Mouse (Mus musculus) Muller cell, postnatal 12 days (primary cell): ENCODE measurements at regions not wholly inside any gene's neighbourhood (a gene's known extent, or its start where the extent isn't known, plus 50 kb on each side); places are given as distances from the start of the nearest gene placed in this dataset.

Source experiments
- DNase-seq: peaks from one replicate; pipeline ENCODE4 v3.0.0-alpha.2; 2015; ENCODE audit errors: inconsistent ontology term

GRCm38 (mm10) chr12:27619616-27620015, 277.2 kb upstream of the Sox11 start:
- no peak for DNase-seq

- DNase-seq: peak; percentile 83
Measured at GRCm38 (mm10) chr12:27604061-27604679, 261.8 kb upstream of the Sox11 start.

DNA sequence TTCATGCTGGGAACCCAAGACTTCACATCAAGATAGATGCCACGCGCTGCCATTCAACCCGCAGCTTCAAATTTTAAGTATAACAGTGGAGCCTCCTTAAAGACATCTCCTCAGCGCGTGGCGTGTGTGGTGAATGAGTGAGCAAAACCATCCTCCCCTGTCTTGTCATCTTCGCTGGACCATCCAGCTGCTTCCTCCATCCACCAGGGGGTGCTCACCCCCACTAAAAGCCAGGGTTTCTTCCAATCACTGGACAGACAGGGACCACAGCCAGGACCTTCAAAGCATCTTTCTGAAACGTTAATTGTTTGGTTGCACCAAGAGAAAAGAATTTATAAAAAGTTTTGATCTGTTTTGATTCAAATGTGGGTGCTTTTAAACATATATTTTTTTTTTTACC, 256.8 kb upstream of the Sox11 start:
- DNase-seq: peak; percentile 71

- no peak for DNase-seq
Measured at GRCm38 (mm10) chr12:27597878-27598277, 255.5 kb upstream of the Sox11 start.

- DNase-seq: no peak
Measured at GRCm38 (mm10) chr12:27597322-27597721, 254.9 kb upstream of the Sox11 start.

GRCm38 (mm10) chr12:27595576-27595975, 253.2 kb upstream of the Sox11 start:
- peak; percentile 20 for DNase-seq

- no peak for DNase-seq
Measured at GRCm38 (mm10) chr12:27593436-27593835, 251.1 kb upstream of the Sox11 start.

GRCm38 (mm10) chr12:27576109-27576700, 233.8 kb upstream of the Sox11 start:
- DNase-seq: peak; percentile 14

DNA sequence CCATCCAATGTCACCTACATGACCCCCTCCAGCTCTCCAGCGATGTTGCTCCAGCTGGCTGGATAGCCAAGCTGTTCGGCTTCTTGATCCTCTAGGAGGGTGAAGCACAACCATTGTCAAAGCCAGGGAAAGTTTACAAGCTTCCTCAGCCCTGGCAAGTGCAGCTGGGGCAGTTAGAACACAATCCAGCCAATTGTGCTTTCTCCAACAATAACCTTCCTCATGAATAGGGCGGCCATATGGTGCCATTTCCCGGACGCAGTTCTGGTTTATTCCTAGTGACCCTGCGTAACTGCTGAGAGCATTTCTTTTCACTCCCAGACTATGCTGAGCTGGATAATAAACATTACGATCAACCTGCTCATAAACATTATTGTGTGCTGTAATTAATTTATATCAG, 233.3 kb upstream of the Sox11 start:
- DNase-seq: peak; percentile 38

DNA sequence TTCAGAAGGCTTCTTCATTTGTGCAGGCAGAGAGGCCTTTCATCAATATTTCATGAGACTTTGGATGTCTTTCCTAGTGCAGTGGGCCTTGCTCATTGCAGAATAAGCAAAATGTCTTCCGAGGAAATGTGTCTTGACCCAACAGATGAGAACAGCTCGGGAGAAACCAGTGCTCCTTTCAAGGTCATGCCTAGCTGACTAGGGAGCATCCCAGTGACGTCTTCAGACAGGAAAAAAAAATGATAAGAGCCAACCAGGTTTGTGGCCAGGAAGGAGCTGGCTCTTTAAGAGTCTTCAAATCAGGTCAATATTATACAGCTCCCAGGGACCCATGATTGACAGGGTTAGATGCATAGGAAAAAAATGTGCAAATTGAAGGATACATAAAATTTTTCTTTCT, 224.9 kb upstream of the Sox11 start:
- DNase-seq: no peak

DNA sequence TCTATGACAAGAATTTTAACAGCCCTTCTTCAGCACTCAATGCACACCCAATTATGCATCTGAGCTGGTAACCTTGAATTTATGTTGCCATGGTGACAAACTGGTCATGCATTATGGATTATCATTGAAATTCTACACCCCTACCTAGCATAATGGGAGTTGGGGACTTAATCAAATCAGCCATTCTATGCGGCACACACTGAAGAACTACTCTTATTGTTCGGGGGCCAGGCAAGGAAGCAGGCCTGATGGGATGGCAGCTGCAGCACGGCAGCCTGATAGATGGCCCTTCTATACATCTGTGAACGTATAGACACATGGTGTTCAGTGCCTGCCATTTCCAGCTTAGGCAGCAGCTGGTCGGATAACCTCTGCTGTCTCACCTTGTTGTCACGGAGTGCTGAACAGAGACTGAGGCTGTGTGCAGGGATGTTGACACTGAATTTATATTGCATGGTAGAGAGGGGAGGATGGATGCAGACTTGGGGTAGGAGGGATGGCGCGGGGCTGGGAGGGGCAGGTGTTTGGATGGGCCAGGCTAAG, 223.7 kb upstream of the Sox11 start:
- DNase-seq: no peak

- no peak for DNase-seq
Measured at GRCm38 (mm10) chr12:27564641-27565306, 222.4 kb upstream of the Sox11 start.

DNA sequence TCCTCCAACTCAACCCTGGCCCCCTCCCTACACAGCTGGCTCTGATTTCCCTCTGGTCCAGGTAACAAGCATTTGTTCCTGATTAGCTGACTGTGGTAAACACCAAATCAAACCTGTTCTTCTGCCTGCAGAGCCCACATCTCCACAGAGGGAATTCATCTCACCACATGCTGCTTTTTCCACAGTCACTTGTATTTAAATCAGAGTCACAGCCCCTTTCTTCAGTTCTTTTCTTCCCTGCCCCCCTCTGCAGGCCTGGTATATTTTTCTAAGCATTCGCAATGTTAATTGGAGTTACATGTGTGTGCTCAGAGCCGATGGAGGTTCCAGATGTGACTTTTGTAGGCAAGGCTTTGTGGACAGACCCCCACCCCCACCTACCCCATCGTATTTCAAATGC, 221.5 kb upstream of the Sox11 start:
- no peak for DNase-seq

DNA sequence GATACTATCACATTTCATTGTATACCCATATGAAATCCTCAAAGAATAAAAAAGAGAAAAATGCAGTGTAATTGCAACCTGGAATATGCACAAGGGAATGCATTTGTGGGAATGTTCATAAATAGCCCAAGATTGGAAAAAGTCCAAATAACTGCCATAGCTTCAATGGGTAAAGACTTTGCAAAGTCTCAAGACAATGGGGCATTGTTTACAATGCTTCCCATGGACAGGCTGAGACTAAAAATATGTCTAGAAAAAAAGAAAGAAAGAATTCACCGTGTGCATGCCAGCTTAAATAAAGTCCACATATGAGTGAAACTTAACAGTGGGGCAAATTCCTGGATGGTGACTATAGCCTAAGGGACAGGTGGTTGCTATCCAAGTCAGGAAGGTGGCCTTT, 210.4 kb upstream of the Sox11 start:
- peak; percentile 66 for DNase-seq

GRCm38 (mm10) chr12:27538210-27538609, 195.8 kb upstream of the Sox11 start:
- DNase-seq: peak; percentile 17

GRCm38 (mm10) chr12:27537507-27537906, 195.1 kb upstream of the Sox11 start:
- no peak for DNase-seq

DNA sequence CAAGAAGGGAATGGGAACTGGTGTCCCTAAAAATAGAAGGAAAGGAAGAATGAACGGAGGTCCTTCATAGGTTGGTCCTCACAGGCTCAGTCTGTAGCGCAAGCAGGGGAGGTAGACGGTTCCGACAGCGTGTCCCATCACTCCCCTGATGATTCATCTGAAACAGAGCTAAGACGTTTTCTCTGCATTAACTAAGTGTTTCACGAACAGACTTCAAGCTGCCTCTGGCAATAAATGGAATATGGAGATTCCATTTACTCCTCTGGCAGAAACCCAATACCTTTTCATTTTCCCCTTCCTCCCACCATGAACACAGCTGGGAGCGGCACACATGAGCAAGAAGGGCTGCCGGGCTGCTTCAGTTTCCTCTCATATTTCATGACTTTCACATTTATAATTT, 194.6 kb upstream of the Sox11 start:
- DNase-seq: no peak

DNA sequence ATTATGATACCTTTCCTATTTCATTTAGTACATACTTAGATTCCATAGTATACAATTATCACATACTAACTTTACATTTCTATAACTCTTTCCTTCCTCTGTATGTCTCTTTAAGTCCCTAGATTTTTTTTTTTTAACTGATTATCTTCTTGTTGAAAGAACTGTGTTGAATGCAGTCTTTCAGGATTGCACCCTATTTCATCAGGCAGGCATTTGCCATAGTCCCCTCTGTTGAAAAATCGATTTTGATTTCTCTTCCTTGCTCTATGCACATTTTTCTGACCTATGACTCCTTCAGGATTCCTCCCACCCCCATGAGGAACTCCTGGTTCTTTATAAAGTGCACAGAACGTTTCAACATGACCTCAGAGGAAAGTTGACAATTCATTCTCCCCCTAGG, 183.2 kb upstream of the Sox11 start:
- DNase-seq: no peak

GRCm38 (mm10) chr12:27513253-27513652, 170.9 kb upstream of the Sox11 start:
- no peak for DNase-seq

DNA sequence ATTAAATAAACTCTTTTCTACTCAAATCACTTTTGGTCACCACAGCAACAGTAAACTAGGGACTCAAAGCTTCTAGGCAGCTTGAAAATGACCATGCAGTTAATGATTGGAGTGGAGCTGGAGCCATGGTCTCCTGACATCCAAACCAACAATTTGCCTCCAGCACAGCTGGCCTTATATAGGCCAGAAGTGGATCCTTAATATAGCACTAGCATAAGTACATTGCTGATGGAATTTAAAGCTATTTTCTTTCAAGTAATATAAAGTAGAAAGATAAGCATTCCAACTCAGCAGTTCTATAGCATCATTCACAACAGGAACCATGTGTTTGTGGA, 165.8 kb upstream of the Sox11 start:
- DNase-seq: no peak

DNA sequence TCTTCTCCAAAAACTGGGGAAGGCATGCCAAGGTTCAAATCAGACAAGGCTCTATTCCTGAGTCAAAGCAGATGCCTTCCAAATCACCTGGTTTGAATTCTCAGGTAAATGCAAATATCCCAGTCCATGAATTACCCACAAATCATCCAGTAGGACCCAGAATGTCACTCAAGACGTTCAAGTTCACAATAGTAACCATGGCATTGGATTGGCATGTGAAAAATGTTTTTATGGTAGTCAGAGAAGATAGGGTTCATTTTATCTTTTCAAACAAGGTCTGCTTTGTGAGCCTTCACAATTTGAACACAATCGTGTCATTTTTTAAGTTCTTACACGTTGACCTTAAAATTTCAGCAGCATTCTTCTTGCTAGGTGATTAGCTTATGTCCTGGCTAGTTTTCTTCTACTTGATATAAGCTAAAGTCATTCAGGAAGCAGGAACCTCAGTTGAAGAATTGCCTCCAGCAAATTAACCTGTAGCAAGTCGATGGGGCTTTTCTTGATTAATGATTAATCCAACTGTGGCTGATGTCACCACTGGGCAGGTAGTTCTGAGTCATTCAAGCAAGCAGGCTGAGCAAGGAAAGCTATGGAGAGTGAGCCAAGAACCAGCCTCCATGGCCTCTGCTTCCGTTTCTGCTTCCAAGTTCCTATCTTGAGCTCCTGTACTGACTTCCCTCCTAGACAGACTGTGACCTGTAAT, 165.3 kb upstream of the Sox11 start:
- no peak for DNase-seq

DNA sequence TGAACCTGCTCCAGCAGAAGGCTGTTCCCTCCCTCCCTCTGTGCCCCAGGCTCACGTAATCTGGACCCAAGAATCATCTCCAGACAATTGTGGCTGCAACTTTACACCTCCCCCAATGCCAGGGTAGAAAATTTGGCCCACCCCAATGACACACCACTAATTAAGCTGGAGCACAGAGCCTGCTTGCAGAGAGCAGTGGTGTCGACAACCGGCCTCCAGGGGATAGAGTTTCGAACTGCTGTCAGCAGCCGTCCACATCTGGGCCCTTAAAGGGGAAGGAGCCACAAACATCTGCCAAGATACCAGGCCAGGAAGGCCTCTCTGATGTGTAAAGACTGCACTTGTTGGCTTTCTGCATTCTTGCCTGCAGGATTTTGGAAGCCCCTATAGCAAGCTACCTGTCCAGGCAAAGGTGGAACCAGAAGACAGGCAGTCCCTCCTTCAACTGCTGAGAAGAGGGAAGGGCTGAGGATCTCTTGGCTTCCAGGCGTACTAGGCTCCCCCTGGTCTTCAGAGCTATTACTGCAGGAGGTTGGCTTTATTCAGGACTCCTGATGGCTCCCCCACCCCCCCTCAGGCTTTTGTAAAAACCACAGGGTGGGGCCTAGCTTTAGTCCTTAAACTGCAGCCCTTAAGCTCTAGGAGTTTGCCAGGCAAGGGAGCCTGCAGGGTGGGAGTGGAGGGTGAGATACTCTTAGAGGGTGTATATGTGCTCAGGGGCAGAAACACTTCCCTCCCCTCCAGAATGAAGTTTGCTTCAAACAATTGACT, 160.5 kb upstream of the Sox11 start:
- no peak for DNase-seq
